Mouse (Mus musculus): ENCODE measurements around the gene Adam1a. TPM values are rescaled to one million over a fixed set of nuclear protein-coding genes. Genes with fewer than 3 reads are reported as not detected.

Gene Adam1a
- polyA plus RNA-seq, 1 experiment from 2014 or later: 1.0 TPM

GRCm38 (mm10) chr5:121545793-121546529, 679 bp upstream of the Adam1a start, which contains the start of gene Mapkapk5:
Gene Mapkapk5 (minus strand): TSS chr5:121545905.
- peak within 1 kb of the TSS; percentile 93 for H3K4me2 ChIP-seq
- H3K27me3 ChIP-seq (ENCODE audit: control insufficient read depth, insufficient read depth, low read length): no peaks in the 10 kb centered on the region
- peak within 1 kb of the TSS; percentile 92 for H3K9ac ChIP-seq (ENCODE audit: low read depth, low read length)
- no peaks in the 10 kb centered on the region for H3K9me3 ChIP-seq (replicated peaks; ENCODE audit: control insufficient read depth, low read length)
- peak within 1 kb of the TSS; percentile 91 for H3K27ac ChIP-seq (ENCODE audit: low read depth, low read length)
- H3K4me1 ChIP-seq (ENCODE audit: control insufficient read depth, insufficient read depth, low read length): peaks cover 9% of the 10 kb centered on the region
- H3K36me3 ChIP-seq (ENCODE audit: control insufficient read depth, insufficient read depth, low read length): no peaks in the 10 kb centered on the region
- H3K4me3 ChIP-seq (ENCODE audit: low read depth, low read length): peak within 1 kb of the TSS; percentile 92
- ATAC-seq (replicated peaks; ENCODE audit: insufficient number of reproducible peaks, low FRiP score, low TSS enrichment): peak; percentile 92
- 2% methylated on average over 55 of the region's 55 CpGs for WGBS (ENCODE audit: insufficient replicate concordance)

GRCm38 (mm10) chr5:121543370-121543769, 1.9 kb downstream of the Adam1a start:
- H3K4me3 ChIP-seq (ENCODE audit: low read depth, low read length): no peak overlapping the region
- WGBS (ENCODE audit: insufficient replicate concordance): 83% methylated on average over 3 of the region's 3 CpGs
- no peak for ATAC-seq (replicated peaks; ENCODE audit: insufficient number of reproducible peaks, low FRiP score, low TSS enrichment)

GRCm38 (mm10) chr5:121541235-121541634, 4.0 kb downstream of the Adam1a start:
- Histone ChIP-seq H3K27me3 (ENCODE audit: control insufficient read depth, insufficient read depth, low read length) (no peaks in the 10 kb centered on the region), H3K4me1 (ENCODE audit: control insufficient read depth, insufficient read depth, low read length) (peaks cover 12% of the 10 kb centered on the region), H3K4me2 (no peak overlapping the region), H3K9ac (ENCODE audit: low read depth, low read length) (no peak overlapping the region), H3K9me3 (replicated peaks; ENCODE audit: control insufficient read depth, low read length) (no peaks in the 10 kb centered on the region), H3K4me3 (ENCODE audit: low read depth, low read length) (no peak overlapping the region), H3K36me3 (ENCODE audit: control insufficient read depth, insufficient read depth, low read length) (0 out of 2 replicates have a peak, but pooled peaks cover 2% of the 10 kb centered on the region), H3K27ac (ENCODE audit: low read depth, low read length) (no peak overlapping the region)
- no peak for ATAC-seq (replicated peaks; ENCODE audit: insufficient number of reproducible peaks, low FRiP score, low TSS enrichment)
- WGBS (ENCODE audit: insufficient replicate concordance): 89% methylated on average over 7 of the region's 7 CpGs

More at GRCm38 (mm10) chr5:121543370-121543769, 1.9 kb downstream of the Adam1a start:
- H3K4me1 ChIP-seq (ENCODE audit: control insufficient read depth, insufficient read depth, low read length): peaks cover 9% of the 10 kb centered on the region
- H3K36me3 ChIP-seq (ENCODE audit: control insufficient read depth, insufficient read depth, low read length): 0 out of 2 replicates have a peak, but pooled peaks cover 2% of the 10 kb centered on the region
- no peak overlapping the region for H3K27ac ChIP-seq (ENCODE audit: low read depth, low read length)
- no peak overlapping the region for H3K4me2 ChIP-seq
- no peaks in the 10 kb centered on the region for H3K27me3 ChIP-seq (ENCODE audit: control insufficient read depth, insufficient read depth, low read length)
- H3K9ac ChIP-seq (ENCODE audit: low read depth, low read length): no peak overlapping the region
- no peaks in the 10 kb centered on the region for H3K9me3 ChIP-seq (replicated peaks; ENCODE audit: control insufficient read depth, low read length)

- H3K4me1 ChIP-seq (ENCODE audit: control insufficient read depth, insufficient read depth, low read length): peaks cover 12% of the 10 kb centered on the region
- no peak overlapping the region for H3K4me3 ChIP-seq (ENCODE audit: low read depth, low read length)
- no peak overlapping the region for H3K4me2 ChIP-seq
- 91% methylated on average over 5 of the region's 5 CpGs for WGBS (ENCODE audit: insufficient replicate concordance)
- no peak overlapping the region for H3K9ac ChIP-seq (ENCODE audit: low read depth, low read length)
- ATAC-seq (replicated peaks; ENCODE audit: insufficient number of reproducible peaks, low FRiP score, low TSS enrichment): no peak
- peaks cover 11% of the 10 kb centered on the region; the same call in 1 of the 2 replicates for H3K36me3 ChIP-seq (ENCODE audit: control insufficient read depth, insufficient read depth, low read length)
- no peak overlapping the region for H3K27ac ChIP-seq (ENCODE audit: low read depth, low read length)
- no peaks in the 10 kb centered on the region for H3K9me3 ChIP-seq (replicated peaks; ENCODE audit: control insufficient read depth, low read length)
- H3K27me3 ChIP-seq (ENCODE audit: control insufficient read depth, insufficient read depth, low read length): no peaks in the 10 kb centered on the region
These were observed 5.2 kb downstream of the Adam1a start for GRCm38 (mm10) chr5:121540066-121540465.

GRCm38 (mm10) chr5:121537588-121537987, 7.7 kb downstream of the Adam1a start:
- no peak overlapping the region for H3K27ac ChIP-seq (ENCODE audit: low read depth, low read length)
- WGBS (ENCODE audit: insufficient replicate concordance): 65% methylated on average over 2 of the region's 2 CpGs
- H3K4me3 ChIP-seq (ENCODE audit: low read depth, low read length): no peak overlapping the region
- peaks cover 25% of the 10 kb centered on the region for H3K36me3 ChIP-seq (ENCODE audit: control insufficient read depth, insufficient read depth, low read length)
- no peak overlapping the region for H3K4me2 ChIP-seq
- H3K9me3 ChIP-seq (replicated peaks; ENCODE audit: control insufficient read depth, low read length): no peaks in the 10 kb centered on the region
- no peak for ATAC-seq (replicated peaks; ENCODE audit: insufficient number of reproducible peaks, low FRiP score, low TSS enrichment)
- H3K27me3 ChIP-seq (ENCODE audit: control insufficient read depth, insufficient read depth, low read length): no peaks in the 10 kb centered on the region
- 0 out of 2 replicates have a peak, but pooled peaks cover 3% of the 10 kb centered on the region for H3K4me1 ChIP-seq (ENCODE audit: control insufficient read depth, insufficient read depth, low read length)
- H3K9ac ChIP-seq (ENCODE audit: low read depth, low read length): no peak overlapping the region

GRCm38 (mm10) chr5:121536921-121537555, 8.2 kb downstream of the Adam1a start:
- H3K4me2 ChIP-seq: no peak overlapping the region
- no peaks in the 10 kb centered on the region for H3K27me3 ChIP-seq (ENCODE audit: control insufficient read depth, insufficient read depth, low read length)
- H3K4me1 ChIP-seq (ENCODE audit: control insufficient read depth, insufficient read depth, low read length): 0 out of 2 replicates have a peak, but pooled peaks cover 3% of the 10 kb centered on the region
- no peak overlapping the region for H3K9ac ChIP-seq (ENCODE audit: low read depth, low read length)
- no peak for ATAC-seq (replicated peaks; ENCODE audit: insufficient number of reproducible peaks, low FRiP score, low TSS enrichment)
- WGBS (ENCODE audit: insufficient replicate concordance): 68% methylated on average over 7 of the region's 7 CpGs
- no peak overlapping the region for H3K4me3 ChIP-seq (ENCODE audit: low read depth, low read length)
- H3K27ac ChIP-seq (ENCODE audit: low read depth, low read length): no peak overlapping the region
- peaks cover 30% of the 10 kb centered on the region for H3K36me3 ChIP-seq (ENCODE audit: control insufficient read depth, insufficient read depth, low read length)
- H3K9me3 ChIP-seq (replicated peaks; ENCODE audit: control insufficient read depth, low read length): no peaks in the 10 kb centered on the region

- peaks cover 40% of the 10 kb centered on the region for H3K36me3 ChIP-seq (ENCODE audit: control insufficient read depth, insufficient read depth, low read length)
- no peak for ATAC-seq (replicated peaks; ENCODE audit: insufficient number of reproducible peaks, low FRiP score, low TSS enrichment)
- no peak overlapping the region for H3K4me2 ChIP-seq
- H3K4me3 ChIP-seq (ENCODE audit: low read depth, low read length): no peak overlapping the region
- 0 out of 2 replicates have a peak, but pooled peaks cover 3% of the 10 kb centered on the region for H3K4me1 ChIP-seq (ENCODE audit: control insufficient read depth, insufficient read depth, low read length)
- H3K9me3 ChIP-seq (replicated peaks; ENCODE audit: control insufficient read depth, low read length): no peaks in the 10 kb centered on the region
- 91% methylated on average over 3 of the region's 3 CpGs for WGBS (ENCODE audit: insufficient replicate concordance)
- no peak overlapping the region for H3K9ac ChIP-seq (ENCODE audit: low read depth, low read length)
- no peak overlapping the region for H3K27ac ChIP-seq (ENCODE audit: low read depth, low read length)
- H3K27me3 ChIP-seq (ENCODE audit: control insufficient read depth, insufficient read depth, low read length): no peaks in the 10 kb centered on the region
These were observed 10.2 kb downstream of the Adam1a start for GRCm38 (mm10) chr5:121535116-121535515.

- Histone ChIP-seq H3K9me3 (replicated peaks; ENCODE audit: control insufficient read depth, low read length) (no peaks in the 10 kb centered on the region), H3K4me1 (ENCODE audit: control insufficient read depth, insufficient read depth, low read length) (0 out of 2 replicates have a peak, but pooled peaks cover 3% of the 10 kb centered on the region), H3K27me3 (ENCODE audit: control insufficient read depth, insufficient read depth, low read length) (no peaks in the 10 kb centered on the region), H3K27ac (ENCODE audit: low read depth, low read length) (no peak overlapping the region), H3K4me3 (ENCODE audit: low read depth, low read length) (no peak overlapping the region), H3K9ac (ENCODE audit: low read depth, low read length) (no peak overlapping the region), H3K36me3 (ENCODE audit: control insufficient read depth, insufficient read depth, low read length) (peaks cover 40% of the 10 kb centered on the region), H3K4me2 (no peak overlapping the region)
- WGBS (ENCODE audit: insufficient replicate concordance): 89% methylated on average over 5 of the region's 5 CpGs
- ATAC-seq (replicated peaks; ENCODE audit: insufficient number of reproducible peaks, low FRiP score, low TSS enrichment): no peak
These were observed 10.8 kb downstream of the Adam1a start for GRCm38 (mm10) chr5:121534521-121534920.

All from heart, embryonic 11.5 days (tissue).